Mouse (Mus musculus) kidney, postnatal 36 days (tissue): ENCODE data around the gene Hes2.

Source experiments
- DNase-seq, 2 experiments: peaks; one replicate each; pipeline ENCODE4 v3.0.0; 2021 to 2022; ENCODE audit warnings: mixed read lengths in 2 of 2

Hes2 gene

GRCm38 (mm10) chr4:152186205-152187082, 27.8 kb downstream of the Hes2 start:
- DNase-seq: no peak

DNA sequence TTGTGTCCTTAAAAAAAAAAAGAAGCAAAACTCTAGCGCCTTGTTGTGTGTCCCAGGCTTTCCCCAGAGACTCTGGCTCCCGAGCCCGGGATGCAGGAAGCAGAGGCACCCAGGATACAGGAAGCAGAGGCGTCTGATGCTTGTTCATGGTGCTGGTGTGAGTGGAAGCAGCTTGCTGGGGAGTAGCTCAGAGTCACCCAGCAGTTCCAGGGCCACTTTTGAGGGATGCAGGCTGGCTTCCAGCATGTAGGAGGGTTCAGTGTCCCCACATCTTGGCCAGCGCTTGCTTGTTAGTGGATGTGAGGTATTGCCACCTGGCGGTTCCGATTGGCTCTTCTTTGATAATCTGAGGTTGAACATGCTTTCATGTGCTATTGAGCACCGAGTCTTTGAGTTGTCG, 28.5 kb downstream of the Hes2 start:
- DNase-seq: no peak

DNA sequence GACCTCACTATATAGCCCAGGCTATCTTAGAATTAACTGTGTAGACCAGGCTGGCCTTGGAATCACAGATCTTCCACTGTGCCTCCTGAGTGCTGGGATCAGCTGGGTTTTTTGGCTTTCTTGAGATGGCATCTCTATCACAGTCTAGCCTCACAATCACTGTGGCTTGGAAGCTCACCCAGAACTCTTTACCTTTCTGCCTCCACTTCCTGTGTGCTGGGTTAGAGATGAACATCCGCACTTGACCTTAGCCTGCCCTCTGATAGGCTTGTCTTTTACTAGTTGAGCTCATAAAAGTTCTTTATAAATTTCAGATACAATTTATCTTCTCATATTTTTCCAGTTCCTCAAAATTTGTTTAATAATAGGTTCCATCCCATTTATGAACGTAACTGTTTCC, 30.0 kb downstream of the Hes2 start:
- no peak for DNase-seq

DNA sequence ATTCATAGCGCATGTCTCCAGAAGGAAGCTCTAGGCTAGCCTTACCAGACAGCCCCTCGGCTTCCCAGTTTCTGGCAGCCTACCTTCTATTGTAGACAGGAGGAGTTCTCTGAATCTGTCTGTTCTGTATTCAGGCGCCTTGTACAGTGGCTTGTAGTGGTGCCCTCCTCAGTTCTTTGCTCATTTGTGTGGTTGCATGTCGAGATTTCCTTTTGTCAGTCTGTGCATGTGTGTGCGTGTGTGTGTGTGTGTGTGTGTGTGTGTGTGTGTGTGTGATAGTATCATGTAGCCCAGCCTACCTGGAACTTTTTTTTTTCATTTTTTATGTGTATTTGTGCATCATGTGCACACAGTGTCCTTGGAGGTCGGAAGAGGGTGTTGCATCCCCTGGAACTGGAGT, 30.4 kb downstream of the Hes2 start:
- DNase-seq: no peak

- DNase-seq: no peak
Measured at GRCm38 (mm10) chr4:152189691-152190090, 31.0 kb downstream of the Hes2 start.

DNA sequence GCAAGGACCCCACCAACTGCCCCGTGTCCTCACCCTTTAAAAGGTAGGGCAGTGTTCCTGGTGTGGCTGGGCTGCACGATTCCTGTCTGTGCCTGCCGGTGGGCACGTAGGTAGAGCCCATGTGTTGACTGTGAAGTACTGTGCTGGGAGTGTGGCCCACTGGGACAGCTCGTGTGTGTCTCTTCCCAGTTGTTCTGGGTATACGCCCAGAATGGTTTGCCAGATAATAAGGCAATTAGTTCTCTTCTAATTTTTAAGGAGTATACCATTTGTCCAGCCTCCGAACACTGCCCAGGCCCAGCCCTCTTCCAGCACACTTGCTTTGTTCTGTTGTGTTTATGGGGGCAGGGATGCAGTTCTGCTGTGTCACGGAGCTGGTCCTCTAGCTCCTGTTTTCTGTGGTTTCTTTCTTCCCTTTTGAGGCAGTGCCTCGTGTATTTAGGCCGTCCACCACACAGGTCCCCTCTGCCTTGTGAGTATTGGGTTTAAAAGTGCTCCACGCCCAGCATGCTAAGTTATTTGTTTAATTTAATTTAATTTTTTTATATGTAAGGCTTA, 31.5 kb downstream of the Hes2 start:
- DNase-seq: no peak

DNA sequence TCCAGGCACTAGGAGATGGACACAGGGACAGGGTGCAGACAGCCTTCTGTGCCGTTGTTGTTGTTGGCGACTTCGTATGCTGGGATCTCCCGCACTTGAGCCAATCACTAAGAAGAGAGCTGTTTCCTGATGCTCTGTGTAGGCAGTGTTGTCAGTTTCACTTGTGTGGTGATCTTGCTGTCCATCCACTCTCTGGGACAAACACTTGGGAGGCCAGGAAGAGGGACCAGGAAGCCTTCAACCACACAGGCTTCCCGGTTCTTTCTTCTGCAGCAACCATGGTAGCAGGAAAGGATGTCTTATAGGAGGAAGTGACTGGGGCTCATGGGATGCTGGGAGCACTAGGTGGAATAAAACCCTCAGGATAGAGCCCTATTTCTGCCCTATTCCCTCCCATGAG, 32.0 kb downstream of the Hes2 start:
- no peak for DNase-seq

DNA sequence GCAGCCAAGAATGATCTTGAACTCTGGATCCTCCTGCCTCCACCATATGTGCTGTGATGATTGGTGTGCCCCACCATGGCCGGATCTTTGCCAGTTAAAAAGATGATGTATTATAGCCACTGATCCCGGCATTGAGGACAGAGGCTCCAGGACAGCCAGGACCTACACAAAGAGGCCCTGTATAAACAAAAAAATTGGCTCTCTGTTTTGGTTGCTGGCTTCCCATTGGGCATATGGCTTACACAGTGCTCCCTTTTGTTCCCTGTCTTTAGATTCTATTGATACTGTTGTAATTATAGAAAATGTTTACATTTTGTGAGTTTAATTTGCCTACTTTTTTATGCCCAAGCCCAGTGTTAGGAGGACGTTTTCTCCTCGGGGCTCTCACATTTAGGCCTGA, 33.9 kb downstream of the Hes2 start:
- DNase-seq: no peak

GRCm38 (mm10) chr4:152194476-152195175, 36.0 kb downstream of the Hes2 start:
- DNase-seq: peak; percentile 46 to 47

DNA sequence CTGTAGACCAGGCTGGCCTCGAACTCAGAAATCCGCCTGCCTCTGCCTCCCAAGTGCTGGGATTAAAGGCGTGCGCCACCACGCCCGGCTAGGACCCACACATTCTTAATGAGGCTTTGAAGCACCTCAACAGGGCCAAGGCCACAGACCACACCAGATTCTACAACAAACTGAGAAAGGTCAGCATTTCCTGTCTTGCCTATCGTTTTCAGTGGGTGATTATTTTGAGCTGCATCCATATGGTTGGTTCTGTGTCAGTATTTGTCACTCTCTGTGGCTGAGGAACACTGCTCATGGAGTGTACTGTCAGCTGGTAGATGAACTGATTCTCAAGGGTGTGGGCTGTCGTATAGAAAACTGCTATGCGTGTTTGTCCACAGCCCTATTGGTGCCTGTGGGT, 37.6 kb downstream of the Hes2 start:
- DNase-seq: no peak

GRCm38 (mm10) chr4:152197545-152197944, 38.9 kb downstream of the Hes2 start:
- DNase-seq: no peak

DNA sequence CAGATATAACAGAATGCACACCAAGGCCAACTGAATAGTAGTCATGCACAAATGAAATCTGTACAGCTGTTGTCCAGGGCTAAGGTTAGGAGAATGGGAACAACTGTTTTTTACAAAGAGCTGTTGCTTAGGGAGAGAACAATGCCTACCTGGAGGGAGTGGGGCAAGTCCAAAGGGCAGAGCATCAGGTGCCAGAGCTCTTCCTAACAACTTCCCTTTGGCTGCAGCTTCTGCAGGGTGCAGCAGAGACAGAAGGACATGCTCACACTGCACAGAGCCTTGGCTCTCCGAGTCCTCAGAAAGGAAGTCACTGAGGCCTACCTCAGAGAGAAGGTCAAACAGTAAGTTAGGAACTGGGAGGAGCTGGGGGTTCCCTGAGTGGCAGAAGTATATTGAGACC, 41.0 kb downstream of the Hes2 start:
- peak in 1 of 2 experiments; percentile 42 for DNase-seq

- DNase-seq: no peak
Measured at GRCm38 (mm10) chr4:152201492-152201891, 42.8 kb downstream of the Hes2 start.

GRCm38 (mm10) chr4:152202418-152202817, 43.8 kb downstream of the Hes2 start:
- peak; percentile 25 to 58 for DNase-seq

GRCm38 (mm10) chr4:152202905-152203304, 44.2 kb downstream of the Hes2 start:
- DNase-seq: no peak

DNA sequence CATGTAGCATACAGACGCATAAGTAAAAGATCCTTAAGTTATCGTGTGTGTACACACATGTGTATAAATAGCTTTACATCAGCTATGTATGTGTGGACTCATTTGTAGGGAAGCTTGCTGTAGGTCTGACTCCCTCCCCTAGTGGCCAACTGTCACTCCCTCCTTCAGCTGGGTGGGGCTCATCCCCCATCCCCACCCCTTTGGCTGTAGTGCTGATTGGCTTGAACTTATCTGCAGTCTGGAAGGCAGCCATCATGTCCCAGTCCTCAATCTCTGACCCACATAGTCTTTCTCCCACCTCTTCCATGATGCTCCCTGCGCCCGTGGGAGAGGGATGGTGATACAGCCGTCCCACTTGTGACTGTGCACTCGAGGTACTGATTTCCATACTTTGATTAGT, 46.0 kb downstream of the Hes2 start:
- no peak for DNase-seq

- no peak for DNase-seq
Measured at GRCm38 (mm10) chr4:152206199-152206598, 47.5 kb downstream of the Hes2 start.

- DNase-seq: no peak
Measured at GRCm38 (mm10) chr4:152209623-152210022, 51.0 kb downstream of the Hes2 start.
